Mouse (Mus musculus) kidney, adult 2 months (tissue): ENCODE results near the gene Pbrm1. TPM values are rescaled to one million over a fixed set of nuclear protein-coding genes. Genes with fewer than 3 reads are reported as not detected.

Experiments used
- DNase-seq: peaks from one replicate; pipeline ENCODE4 v3.0.0; 2021
- H3K27ac ChIP-seq: fragments of 200-500 bp; 2 replicates; pipeline ENCODE4 v1.5.1; 2012; ENCODE audit warnings: low read depth, low read length, control low read depth, inconsistent platforms; ENCODE audit not compliant: insufficient read depth
- H3K27me3 ChIP-seq: fragments of 200-500 bp; replicated peaks from 2 replicates; pipeline ENCODE4 v1.6.1; 2012; ENCODE audit warnings: mild to moderate bottlenecking, moderate library complexity, low read length, inconsistent platforms; ENCODE audit not compliant: control insufficient read depth, insufficient read depth
- H3K36me3 ChIP-seq: fragments of 200-500 bp; 2 replicates; pipeline ENCODE4 v1.6.1; 2012; ENCODE audit warnings: mild to moderate bottlenecking, moderate library complexity, low read length, inconsistent platforms; ENCODE audit not compliant: control insufficient read depth, insufficient read depth
- H3K4me1 ChIP-seq: fragments of 200-500 bp; 2 replicates; pipeline ENCODE4 v1.6.1; 2011; ENCODE audit warnings: low read length; ENCODE audit not compliant: control insufficient read depth, insufficient read depth
- H3K4me3 ChIP-seq: fragments of 200-500 bp; 2 replicates; pipeline ENCODE4 v1.5.1; 2011; ENCODE audit warnings: mild to moderate bottlenecking, low read depth, low read length, control low read depth; ENCODE audit not compliant: insufficient read depth
- CTCF ChIP-seq: fragments of 200-500 bp; conservative IDR thresholded peaks from 2 replicates; pipeline ENCODE4 v1.5.1; 2011; ENCODE audit warnings: low read depth, mild to moderate bottlenecking, control low read depth, low read length, moderate library complexity, mixed read lengths; ENCODE audit not compliant: insufficient read depth, insufficient read length
- POLR2A ChIP-seq: fragments of 200-500 bp; IDR thresholded peaks from one replicate; pipeline ENCODE4 v1.6.1; 2011; ENCODE audit warnings: low read depth, low read length, control low read depth
- WGBS: fragments of 180-500 bp; shearing (Covaris S2); methylation state at CpG from one replicate; pipeline ENCODE4 v1.1.7; 2018; 5-methylcytosine and 5-hydroxymethylcytosine counted together
- polyA plus RNA-seq: library from polyadenylated mRNA; depleted of rRNA; stranded (reverse); fragments of >200 nt; gene quantifications from 2 replicates; pipeline ENCODE4 v1.2.3, GENCODE M21; 2012

Pbrm1 gene
- polyA plus RNA-seq, 1 experiment, result 11.2 TPM

- Histone ChIP-seq H3K27me3 (no peaks in the 10 kb centered on the region), H3K36me3 (no peaks in the 10 kb centered on the region; the same call in 1 of the 2 replicates), H3K27ac (peak overlapping the region; percentile 88), H3K4me1 (peaks cover 18% of the 10 kb centered on the region), H3K4me3 (peak overlapping the region; percentile 80)
- WGBS, result under 1% methylated on average over 23 of the region's 23 CpGs
- DNase-seq, result peak; percentile 86
- TF ChIP-seq POLR2A (peak; percentile 19), CTCF (no peak)
Measured at GRCm38 (mm10) chr14:31128101-31128825, 109.3 kb downstream of the Pbrm1 start.

- Histone ChIP-seq H3K27ac (peak within 1 kb of the TSS; percentile 88), H3K4me1 (peaks cover 18% of the 10 kb centered on the region), H3K27me3 (no peaks in the 10 kb centered on the region), H3K4me3 (peak within 1 kb of the TSS; percentile 80), H3K36me3 (no peaks in the 10 kb centered on the region)
- peak; percentile 99 for DNase-seq
- WGBS, result under 1% methylated on average over 33 of the region's 33 CpGs
- TF ChIP-seq POLR2A, result peak; percentile 93
- peak; percentile 53 for TF ChIP-seq CTCF
Measured at GRCm38 (mm10) chr14:31128826-31129219, 109.9 kb downstream of the Pbrm1 start, which contains the start of gene Smim4. TSS of gene Smim4 (minus strand) at chr14:31128956.

GRCm38 (mm10) chr14:31129326-31130235 is 110.6 kb downstream of the Pbrm1 start:
- WGBS, result 61% methylated on average over 15 of the region's 15 CpGs
- Histone ChIP-seq H3K27me3 (no peaks in the 10 kb centered on the region), H3K4me1 (peaks cover 18% of the 10 kb centered on the region)

GRCm38 (mm10) chr14:31130236-31131220 is 111.6 kb downstream of the Pbrm1 start, which contains the start of gene Nt5dc2:
TSS of gene Nt5dc2 (plus strand) at chr14:31131053.
- Histone ChIP-seq H3K36me3 (no peaks in the 10 kb centered on the region), H3K4me1 (peaks cover 13% of the 10 kb centered on the region), H3K27ac (no peak within 1 kb of the TSS), H3K27me3 (no peaks in the 10 kb centered on the region), H3K4me3 (peak within 1 kb of the TSS; percentile 78)
- 4% methylated on average over 63 of the region's 63 CpGs for WGBS
- TF ChIP-seq POLR2A, result no peak
- TF ChIP-seq CTCF, result no peak
- peak; percentile 93 for DNase-seq

More at GRCm38 (mm10) chr14:31129326-31130235, 110.6 kb downstream of the Pbrm1 start:
- Histone ChIP-seq H3K4me3 (peak overlapping the region; percentile 43), H3K27ac (peak overlapping the region; percentile 41; the same call in 1 of the 2 replicates), H3K36me3 (no peaks in the 10 kb centered on the region)
- no peak for DNase-seq
- TF ChIP-seq POLR2A (no peak), CTCF (no peak)

- peaks cover 8% of the 10 kb centered on the region; the same call in 1 of the 2 replicates for H3K4me1 ChIP-seq
- peak overlapping the region; percentile 78 for H3K4me3 ChIP-seq
- no peak for TF ChIP-seq POLR2A
- no peak for TF ChIP-seq CTCF
- no peak overlapping the region for H3K27ac ChIP-seq
- WGBS, result 4% methylated on average over 43 of the region's 43 CpGs
- H3K36me3 ChIP-seq, result no peaks in the 10 kb centered on the region
- no peak for DNase-seq
- no peaks in the 10 kb centered on the region for H3K27me3 ChIP-seq
Measured at GRCm38 (mm10) chr14:31131272-31131821, 112.4 kb downstream of the Pbrm1 start.

GRCm38 (mm10) chr14:31132031-31132430 is 113.1 kb downstream of the Pbrm1 start:
- Histone ChIP-seq H3K36me3 (no peaks in the 10 kb centered on the region), H3K4me1 (peaks cover 2% of the 10 kb centered on the region; the same call in 1 of the 2 replicates), H3K27me3 (no peaks in the 10 kb centered on the region), H3K27ac (no peak overlapping the region), H3K4me3 (peak overlapping the region; percentile 78; the same call in 1 of the 2 replicates)
- peak; percentile 44 for DNase-seq
- TF ChIP-seq CTCF, result no peak
- no peak for TF ChIP-seq POLR2A
- WGBS, result 32% methylated on average over 6 of the region's 6 CpGs
